Mouse (Mus musculus): ENCODE results near the gene Dvl1. TPM values are rescaled to one million over a fixed set of nuclear protein-coding genes. Genes with fewer than 3 reads are reported as not detected.

The Dvl1 gene
- polyA plus RNA-seq, 1 experiment from 2014 or later, result 15.1 TPM

DNA sequence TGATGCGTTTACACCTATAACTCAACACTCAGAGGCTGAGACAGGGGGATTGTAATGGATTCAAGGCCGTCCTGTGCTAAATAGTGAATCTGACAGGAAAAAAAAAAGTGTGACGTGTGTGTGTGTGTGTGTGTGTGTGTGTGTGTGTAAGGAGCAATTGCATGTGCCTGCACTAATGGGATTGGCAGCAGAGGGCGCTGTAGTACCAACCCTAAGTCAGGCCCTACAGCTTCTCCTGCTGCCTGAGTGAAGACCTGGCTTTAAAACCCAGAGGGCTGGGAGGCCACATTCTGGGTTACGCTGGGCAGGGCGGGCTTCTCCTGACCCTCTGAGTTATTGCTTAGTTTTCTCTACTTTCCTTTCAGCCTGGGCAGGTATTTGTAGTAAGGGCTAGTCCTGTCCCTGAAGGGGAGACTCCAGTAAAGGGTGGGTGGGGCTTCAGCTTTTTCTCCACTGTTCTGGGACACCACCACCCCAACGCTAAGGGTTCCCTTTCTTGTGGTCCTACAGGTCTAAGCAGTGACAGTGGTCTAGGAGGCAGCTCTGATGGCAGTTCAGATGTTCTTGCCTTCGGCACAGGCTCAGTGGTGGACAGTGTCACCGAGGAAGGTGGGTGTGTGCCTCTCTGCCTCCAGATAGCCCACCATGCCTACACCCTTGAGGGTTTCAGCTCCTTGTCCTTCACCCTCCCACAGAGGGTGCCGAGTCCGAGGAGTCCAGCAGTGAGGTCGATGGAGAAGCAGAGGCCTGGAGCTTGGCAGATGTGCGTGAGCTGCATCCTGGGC is 57.3 kb downstream of the Dvl1 start:
- H3K4me1 ChIP-seq (ENCODE audit: control insufficient read depth, insufficient read depth, low read length), result no peaks in the 10 kb centered on the region
- H3K36me3 ChIP-seq (ENCODE audit: control insufficient read depth, insufficient read depth, low read length), result peaks cover 30% of the 10 kb centered on the region
- DNase-seq (ENCODE audit: low spot score) (peak; percentile 20), ATAC-seq (ENCODE audit: insufficient read depth, low FRiP score, low TSS enrichment) (no peak)
- H3K27me3 ChIP-seq (ENCODE audit: control insufficient read depth, insufficient read depth, low read length), result no peaks in the 10 kb centered on the region
- no peak overlapping the region for H3K27ac ChIP-seq (ENCODE audit: low read depth, low read length)
- WGBS, result 87% methylated on average over 13 of the region's 13 CpGs
- no peak overlapping the region for H3K4me3 ChIP-seq (ENCODE audit: low read depth, low read length)
- no peak overlapping the region for H3K4me2 ChIP-seq (ENCODE audit: low read depth)
- H3K9ac ChIP-seq (ENCODE audit: low read length), result no peak overlapping the region
- H3K9me3 ChIP-seq (ENCODE audit: control insufficient read depth, low read length), result no peaks in the 10 kb centered on the region

DNA sequence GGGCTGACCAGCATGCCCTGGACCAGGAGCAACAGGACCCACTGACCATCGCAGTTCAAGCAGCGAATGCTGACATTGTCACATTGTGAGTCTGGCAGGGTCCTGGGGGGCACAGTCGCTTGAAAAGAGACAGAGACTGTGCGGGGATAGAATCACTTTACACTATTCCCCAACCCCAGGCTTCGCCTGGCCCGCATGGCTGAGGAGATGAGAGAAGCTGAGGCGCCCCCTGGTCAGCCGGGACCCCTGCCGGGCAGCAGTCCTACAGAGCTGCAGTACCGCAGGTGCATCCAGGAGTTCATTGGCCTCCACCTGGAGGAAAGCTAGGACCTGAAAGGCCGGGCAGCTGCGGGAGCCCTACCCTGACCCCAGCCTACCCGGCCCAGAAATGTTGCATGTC is 58.4 kb downstream of the Dvl1 start:
- Histone ChIP-seq H3K36me3 (ENCODE audit: control insufficient read depth, insufficient read depth, low read length) (peaks cover 21% of the 10 kb centered on the region), H3K4me2 (ENCODE audit: low read depth) (no peak overlapping the region), H3K9me3 (ENCODE audit: control insufficient read depth, low read length) (no peaks in the 10 kb centered on the region), H3K27me3 (ENCODE audit: control insufficient read depth, insufficient read depth, low read length) (no peaks in the 10 kb centered on the region), H3K4me1 (ENCODE audit: control insufficient read depth, insufficient read depth, low read length) (no peaks in the 10 kb centered on the region), H3K27ac (ENCODE audit: low read depth, low read length) (no peak overlapping the region), H3K9ac (ENCODE audit: low read length) (no peak overlapping the region), H3K4me3 (ENCODE audit: low read depth, low read length) (no peak overlapping the region)
- WGBS, result 87% methylated on average over 13 of the region's 13 CpGs
- no peak for ATAC-seq (ENCODE audit: insufficient read depth, low FRiP score, low TSS enrichment)
- DNase-seq (ENCODE audit: low spot score), result no peak

DNA sequence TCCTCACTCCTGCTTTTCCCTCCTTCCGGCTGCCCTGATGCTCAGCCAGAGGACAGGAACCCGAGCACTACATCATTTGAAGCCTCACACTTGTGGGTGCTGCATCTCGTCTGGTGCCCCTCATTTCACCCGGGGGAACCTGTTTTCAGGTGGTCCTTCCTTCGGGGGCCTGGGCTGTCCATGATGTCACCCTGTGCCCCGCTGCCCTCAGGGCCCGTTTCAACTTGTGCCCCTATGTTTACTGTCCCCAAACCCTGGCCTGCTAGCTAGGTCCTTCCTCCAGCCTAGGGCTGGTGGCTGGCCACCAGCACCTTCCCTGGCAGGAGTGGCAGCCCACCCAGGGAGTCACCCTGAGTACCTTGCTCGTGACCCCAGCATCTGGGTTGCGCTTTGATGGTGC is 58.9 kb downstream of the Dvl1 start:
- H3K9ac ChIP-seq (ENCODE audit: low read length), result no peak overlapping the region
- H3K9me3 ChIP-seq (ENCODE audit: control insufficient read depth, low read length), result no peaks in the 10 kb centered on the region
- H3K36me3 ChIP-seq (ENCODE audit: control insufficient read depth, insufficient read depth, low read length), result peaks cover 21% of the 10 kb centered on the region
- H3K27ac ChIP-seq (ENCODE audit: low read depth, low read length), result no peak overlapping the region
- DNase-seq (ENCODE audit: low spot score), result no peak
- WGBS, result 88% methylated on average over 9 of the region's 9 CpGs
- no peak overlapping the region for H3K4me2 ChIP-seq (ENCODE audit: low read depth)
- H3K4me3 ChIP-seq (ENCODE audit: low read depth, low read length), result no peak overlapping the region
- ATAC-seq (ENCODE audit: insufficient read depth, low FRiP score, low TSS enrichment), result no peak
- no peaks in the 10 kb centered on the region for H3K27me3 ChIP-seq (ENCODE audit: control insufficient read depth, insufficient read depth, low read length)
- no peaks in the 10 kb centered on the region for H3K4me1 ChIP-seq (ENCODE audit: control insufficient read depth, insufficient read depth, low read length)

DNA sequence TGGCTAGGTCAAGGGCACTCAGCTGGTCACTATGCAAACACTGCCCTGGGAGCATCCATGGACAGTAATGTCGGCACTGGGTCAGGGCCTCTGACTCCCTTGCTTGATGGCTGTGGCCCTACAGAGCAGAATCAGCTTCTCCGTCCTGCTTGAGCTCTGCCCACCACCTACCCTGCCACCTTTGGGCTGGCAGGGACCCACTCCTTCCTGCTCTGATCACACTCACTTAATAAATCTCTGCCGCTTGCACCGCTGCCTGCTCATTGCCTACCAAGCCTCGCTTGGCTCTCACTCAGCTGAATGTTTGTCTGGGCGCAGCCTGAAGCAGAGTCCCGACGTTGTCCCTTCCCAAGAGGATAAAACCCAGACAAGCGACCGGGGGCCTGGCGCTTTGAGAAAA is 59.8 kb downstream of the Dvl1 start:
- ATAC-seq (ENCODE audit: insufficient read depth, low FRiP score, low TSS enrichment), result no peak

DNA sequence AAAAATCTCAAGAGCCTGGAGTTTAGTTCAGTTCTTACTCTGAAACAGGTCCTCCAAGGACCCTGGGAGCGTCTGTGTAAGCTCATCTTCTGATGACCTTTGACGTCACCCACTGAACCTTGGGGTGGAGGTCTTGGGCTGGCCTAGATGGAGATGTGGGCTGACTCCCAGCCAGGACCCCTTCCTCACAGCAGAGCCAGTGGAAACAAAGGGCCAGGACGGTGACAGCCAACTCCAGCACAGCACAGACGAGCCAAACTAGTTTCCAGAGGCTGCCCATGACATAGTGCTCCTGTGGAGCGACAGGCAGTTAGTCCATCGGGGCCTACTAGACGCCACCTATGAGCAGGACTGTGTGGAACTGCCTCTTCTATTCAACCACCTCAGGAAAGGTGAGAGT is 61.1 kb downstream of the Dvl1 start:
- 78% methylated on average over 7 of the region's 7 CpGs for WGBS
- Histone ChIP-seq H3K4me3 (ENCODE audit: low read depth, low read length) (no peak overlapping the region), H3K4me1 (ENCODE audit: control insufficient read depth, insufficient read depth, low read length) (no peaks in the 10 kb centered on the region), H3K27me3 (ENCODE audit: control insufficient read depth, insufficient read depth, low read length) (no peaks in the 10 kb centered on the region), H3K27ac (ENCODE audit: low read depth, low read length) (no peak overlapping the region), H3K4me2 (ENCODE audit: low read depth) (no peak overlapping the region), H3K36me3 (ENCODE audit: control insufficient read depth, insufficient read depth, low read length) (peaks cover 14% of the 10 kb centered on the region), H3K9me3 (ENCODE audit: control insufficient read depth, low read length) (no peaks in the 10 kb centered on the region), H3K9ac (ENCODE audit: low read length) (no peak overlapping the region)
- DNase-seq (ENCODE audit: low spot score), result no peak
- ATAC-seq (ENCODE audit: insufficient read depth, low FRiP score, low TSS enrichment), result no peak

More for the DNA sequence above, 59.8 kb downstream of the Dvl1 start:
- 93% methylated on average over 11 of the region's 11 CpGs for WGBS
- no peaks in the 10 kb centered on the region for H3K27me3 ChIP-seq (ENCODE audit: control insufficient read depth, insufficient read depth, low read length)
- no peak overlapping the region for H3K9ac ChIP-seq (ENCODE audit: low read length)
- DNase-seq (ENCODE audit: low spot score), result no peak
- H3K4me2 ChIP-seq (ENCODE audit: low read depth), result no peak overlapping the region
- H3K4me1 ChIP-seq (ENCODE audit: control insufficient read depth, insufficient read depth, low read length), result no peaks in the 10 kb centered on the region
- H3K27ac ChIP-seq (ENCODE audit: low read depth, low read length), result no peak overlapping the region
- H3K4me3 ChIP-seq (ENCODE audit: low read depth, low read length), result no peak overlapping the region
- H3K36me3 ChIP-seq (ENCODE audit: control insufficient read depth, insufficient read depth, low read length), result peaks cover 21% of the 10 kb centered on the region
- no peaks in the 10 kb centered on the region for H3K9me3 ChIP-seq (ENCODE audit: control insufficient read depth, low read length)

DNA sequence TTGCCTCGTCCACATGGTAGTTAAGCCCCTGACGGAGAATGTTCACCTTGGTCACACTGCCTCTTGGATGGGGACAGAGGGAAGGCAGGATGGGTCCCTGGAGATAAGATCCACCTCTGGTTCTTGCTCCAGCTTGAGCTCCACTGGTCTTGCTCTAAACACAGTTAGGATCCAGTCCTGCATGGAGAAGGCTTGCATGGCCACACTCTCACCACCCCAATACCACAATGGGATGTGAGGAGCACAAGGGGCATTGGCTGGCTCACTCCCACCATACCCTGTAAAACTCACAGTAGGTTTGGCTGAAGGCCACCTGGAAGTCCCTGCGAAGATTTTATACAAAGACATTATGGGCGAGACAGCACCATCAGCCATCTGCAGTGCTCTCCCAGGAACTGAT is 61.5 kb downstream of the Dvl1 start:
- Histone ChIP-seq H3K27me3 (ENCODE audit: control insufficient read depth, insufficient read depth, low read length) (no peaks in the 10 kb centered on the region), H3K9ac (ENCODE audit: low read length) (no peak overlapping the region), H3K9me3 (ENCODE audit: control insufficient read depth, low read length) (no peaks in the 10 kb centered on the region), H3K36me3 (ENCODE audit: control insufficient read depth, insufficient read depth, low read length) (peaks cover 10% of the 10 kb centered on the region), H3K4me1 (ENCODE audit: control insufficient read depth, insufficient read depth, low read length) (no peaks in the 10 kb centered on the region), H3K4me3 (ENCODE audit: low read depth, low read length) (no peak overlapping the region), H3K4me2 (ENCODE audit: low read depth) (no peak overlapping the region), H3K27ac (ENCODE audit: low read depth, low read length) (no peak overlapping the region)
- DNase-seq (ENCODE audit: low spot score) (no peak), ATAC-seq (ENCODE audit: insufficient read depth, low FRiP score, low TSS enrichment) (no peak)
- WGBS, result 94% methylated on average over 4 of the region's 4 CpGs

Other genes with a start within 250 kb of the Dvl1 start
- 18.3 and 18.7 TPM in 2 replicates for gene Slc35e2, start 246.0 kb upstream of the Dvl1 start, polyA plus RNA-seq (2014; fragmentation: Nextera tagmentation; extraction: Ambion mirVana)
- 70.5 and 74.7 TPM in 2 replicates for gene Cdk11b, start 222.5 kb upstream of the Dvl1 start, polyA plus RNA-seq (2014; fragmentation: Nextera tagmentation; extraction: Ambion mirVana)
- gene Gm10563, start 202.0 kb upstream of the Dvl1 start, polyA plus RNA-seq (2014; fragmentation: Nextera tagmentation; extraction: Ambion mirVana), result not detected in 2 replicates
- gene Mmp23, start 194.0 kb upstream of the Dvl1 start, polyA plus RNA-seq (2014; fragmentation: Nextera tagmentation; extraction: Ambion mirVana), result 3.2 and 4.0 TPM in 2 replicates
- 13.3 and 14.5 TPM in 2 replicates for gene Mib2, start 178.2 kb upstream of the Dvl1 start, polyA plus RNA-seq (2014; fragmentation: Nextera tagmentation; extraction: Ambion mirVana)
- gene Fndc10, start 153.1 kb upstream of the Dvl1 start, polyA plus RNA-seq (2014; fragmentation: Nextera tagmentation; extraction: Ambion mirVana), result 2.2 and 2.7 TPM in 2 replicates
- 154 and 158 TPM in 2 replicates for gene Ssu72, start 142.6 kb upstream of the Dvl1 start, polyA plus RNA-seq (2014; fragmentation: Nextera tagmentation; extraction: Ambion mirVana)
- 0.64 and 1.3 TPM in 2 replicates for gene Tmem240, start 112.6 kb upstream of the Dvl1 start, polyA plus RNA-seq (2014; fragmentation: Nextera tagmentation; extraction: Ambion mirVana)
- gene Atad3a, start 86.3 kb upstream of the Dvl1 start, polyA plus RNA-seq (2014; fragmentation: Nextera tagmentation; extraction: Ambion mirVana), result 92.4 and 101 TPM in 2 replicates
- 11.7 and 13.1 TPM in 2 replicates for gene Vwa1, start 72.7 kb upstream of the Dvl1 start, polyA plus RNA-seq (2014; fragmentation: Nextera tagmentation; extraction: Ambion mirVana)
- gene Tmem88b, start 61.5 kb upstream of the Dvl1 start, polyA plus RNA-seq (2014; fragmentation: Nextera tagmentation; extraction: Ambion mirVana), result 0.33 and 0.49 TPM in 2 replicates
- gene Ankrd65, start 57.0 kb upstream of the Dvl1 start, polyA plus RNA-seq (2014; fragmentation: Nextera tagmentation; extraction: Ambion mirVana), result not detected in 2 replicates
- 225 and 246 TPM in 2 replicates for gene Mrpl20, start 44.5 kb upstream of the Dvl1 start, polyA plus RNA-seq (2014; fragmentation: Nextera tagmentation; extraction: Ambion mirVana)
- 172 and 188 TPM in 2 replicates for gene Ccnl2, start 34.9 kb upstream of the Dvl1 start, polyA plus RNA-seq (2014; fragmentation: Nextera tagmentation; extraction: Ambion mirVana)
- gene Aurkaip1, start 16.1 kb upstream of the Dvl1 start, polyA plus RNA-seq (2014; fragmentation: Nextera tagmentation; extraction: Ambion mirVana), result 129 TPM in 2 replicates
- 33.6 and 38.5 TPM in 2 replicates for gene Mxra8, start 7.7 kb upstream of the Dvl1 start, polyA plus RNA-seq (2014; fragmentation: Nextera tagmentation; extraction: Ambion mirVana)
- 0.45 and 0.48 TPM in 2 replicates for gene Tas1r3, start 16.0 kb downstream of the Dvl1 start, polyA plus RNA-seq (2014; fragmentation: Nextera tagmentation; extraction: Ambion mirVana)
- gene Cptp, start 22.0 kb downstream of the Dvl1 start, polyA plus RNA-seq (2014; fragmentation: Nextera tagmentation; extraction: Ambion mirVana), result 23.4 and 28.3 TPM in 2 replicates
- 89.7 and 95.0 TPM in 2 replicates for gene Ints11, start 22.1 kb downstream of the Dvl1 start, polyA plus RNA-seq (2014; fragmentation: Nextera tagmentation; extraction: Ambion mirVana)
- 37.5 and 42.2 TPM in 2 replicates for gene Pusl1, start 44.4 kb downstream of the Dvl1 start, polyA plus RNA-seq (2014; fragmentation: Nextera tagmentation; extraction: Ambion mirVana)
- 44.3 and 45.4 TPM in 2 replicates for gene Acap3, start 44.4 kb downstream of the Dvl1 start, polyA plus RNA-seq (2014; fragmentation: Nextera tagmentation; extraction: Ambion mirVana)
- gene Ube2j2, start 96.4 kb downstream of the Dvl1 start, polyA plus RNA-seq (2014; fragmentation: Nextera tagmentation; extraction: Ambion mirVana), result 154 and 162 TPM in 2 replicates
- 19.6 and 22.0 TPM in 2 replicates for gene C1qtnf12, start 114.9 kb downstream of the Dvl1 start, polyA plus RNA-seq (2014; fragmentation: Nextera tagmentation; extraction: Ambion mirVana)
- 18.9 and 19.9 TPM in 2 replicates for gene B3galt6, start 145.2 kb downstream of the Dvl1 start, polyA plus RNA-seq (2014; fragmentation: Nextera tagmentation; extraction: Ambion mirVana)
- gene Sdf4, start 145.5 kb downstream of the Dvl1 start, polyA plus RNA-seq (2014; fragmentation: Nextera tagmentation; extraction: Ambion mirVana), result 136 and 139 TPM in 2 replicates
- gene Tnfrsf4, start 166.4 kb downstream of the Dvl1 start, polyA plus RNA-seq (2014; fragmentation: Nextera tagmentation; extraction: Ambion mirVana), result 0.45 TPM in 2 replicates
- 0.62 and 0.82 TPM in 2 replicates for gene Tnfrsf18, start 178.8 kb downstream of the Dvl1 start, polyA plus RNA-seq (2014; fragmentation: Nextera tagmentation; extraction: Ambion mirVana)
- not detected in 2 replicates for gene Ttll10, start 212.0 kb downstream of the Dvl1 start, polyA plus RNA-seq (2014; fragmentation: Nextera tagmentation; extraction: Ambion mirVana)